Mouse (Mus musculus): Measurements from ENCODE around the gene Ror2. TPM values are rescaled to one million over a fixed set of nuclear protein-coding genes. Genes with fewer than 3 reads are reported as not detected.

The Ror2 gene
- polyA plus RNA-seq, 1 experiment from 2014 or later: 25.8 TPM

GRCm38 (mm10) chr13:53093407-53093806 lies 192.5 kb downstream of the Ror2 start:
- 76% methylated on average over 4 of the region's 4 CpGs for WGBS
- no peak overlapping the region for H3K4me3 ChIP-seq
- H3K9me3 ChIP-seq: no peaks in the 10 kb centered on the region
- DNase-seq (ENCODE audit: low spot score): no peak
- H3K36me3 ChIP-seq: no peaks in the 10 kb centered on the region
- H3K27ac ChIP-seq: no peak overlapping the region
- peaks cover 12% of the 10 kb centered on the region; the same call in 1 of the 2 replicates for H3K4me1 ChIP-seq
- H3K27me3 ChIP-seq (ENCODE audit: insufficient read depth, poor library complexity, severe bottlenecking): peaks cover 12% of the 10 kb centered on the region

- Histone ChIP-seq H3K4me1 (peaks cover 7% of the 10 kb centered on the region; the same call in 1 of the 2 replicates), H3K27ac (no peak overlapping the region), H3K9me3 (no peaks in the 10 kb centered on the region), H3K4me3 (no peak overlapping the region), H3K36me3 (no peaks in the 10 kb centered on the region), H3K27me3 (ENCODE audit: insufficient read depth, poor library complexity, severe bottlenecking) (0 out of 2 replicates have a peak, but pooled peaks cover 3% of the 10 kb centered on the region)
- DNase-seq (ENCODE audit: low spot score): no peak
- 89% methylated on average over 23 of the region's 23 CpGs for WGBS
Observed at GRCm38 (mm10) chr13:53086552-53087282, 199.2 kb downstream of the Ror2 start.

DNA sequence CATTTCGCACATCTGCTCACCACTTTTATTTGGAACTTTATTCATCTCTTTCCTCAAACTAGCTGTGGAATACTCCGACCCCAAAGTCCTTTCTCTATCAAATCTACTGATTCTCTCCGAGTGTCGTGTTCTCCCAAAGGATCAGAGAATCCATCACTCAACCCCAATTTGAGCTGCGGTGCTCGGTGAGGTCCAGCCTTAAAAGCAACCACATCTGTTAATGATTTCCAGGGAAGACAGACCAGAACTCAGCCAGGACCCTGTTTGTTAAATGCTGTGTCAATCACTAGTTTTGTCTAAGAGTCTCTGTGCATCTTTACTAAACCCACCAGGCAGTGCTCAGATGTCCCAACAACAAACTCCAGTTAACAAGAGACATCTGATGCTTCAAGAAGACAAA lies 204.1 kb downstream of the Ror2 start:
- Histone ChIP-seq H3K27ac (no peak overlapping the region), H3K36me3 (no peaks in the 10 kb centered on the region), H3K4me1 (no peaks in the 10 kb centered on the region), H3K9me3 (no peaks in the 10 kb centered on the region), H3K27me3 (ENCODE audit: insufficient read depth, poor library complexity, severe bottlenecking) (no peaks in the 10 kb centered on the region), H3K4me3 (no peak overlapping the region)
- 61% methylated on average over 6 of the region's 6 CpGs for WGBS
- DNase-seq (ENCODE audit: low spot score): no peak

DNA sequence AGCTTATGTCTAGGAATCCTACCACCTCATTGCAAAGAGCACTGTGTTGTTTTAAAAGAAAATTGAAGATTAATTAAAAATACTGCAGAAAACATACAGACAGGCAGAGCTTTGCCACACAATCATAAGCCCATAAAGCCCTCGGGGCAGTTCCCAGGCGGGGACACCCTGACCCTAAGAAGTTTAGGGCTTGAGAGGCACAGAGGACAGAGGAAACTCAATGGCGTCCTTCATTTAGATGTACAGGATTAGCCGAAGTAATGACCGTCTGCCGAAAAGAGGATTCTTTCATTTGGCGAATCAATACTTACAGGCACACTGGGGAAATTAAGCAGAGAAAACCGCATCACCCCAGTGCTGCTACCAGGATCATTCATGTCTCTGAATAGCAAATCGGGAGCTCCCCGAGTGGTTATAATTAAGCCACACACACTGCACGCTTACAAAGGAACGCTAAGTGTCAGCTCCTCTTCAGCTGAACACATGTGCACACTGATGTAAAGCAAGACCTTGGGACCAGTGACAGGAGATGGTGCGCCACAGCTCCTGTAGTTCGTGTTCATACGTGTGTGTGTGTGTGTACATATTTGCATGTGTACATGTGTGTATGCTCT lies 208.1 kb downstream of the Ror2 start:
- H3K4me3 ChIP-seq: no peak overlapping the region
- DNase-seq (ENCODE audit: low spot score): no peak
- H3K9me3 ChIP-seq: no peaks in the 10 kb centered on the region
- WGBS: 88% methylated on average over 15 of the region's 15 CpGs
- no peaks in the 10 kb centered on the region for H3K4me1 ChIP-seq
- no peaks in the 10 kb centered on the region for H3K27me3 ChIP-seq (ENCODE audit: insufficient read depth, poor library complexity, severe bottlenecking)
- H3K36me3 ChIP-seq: no peaks in the 10 kb centered on the region
- H3K27ac ChIP-seq: no peak overlapping the region

- Histone ChIP-seq H3K9me3 (no peaks in the 10 kb centered on the region), H3K4me3 (no peak overlapping the region), H3K27ac (no peak overlapping the region), H3K36me3 (no peaks in the 10 kb centered on the region), H3K4me1 (no peaks in the 10 kb centered on the region), H3K27me3 (ENCODE audit: insufficient read depth, poor library complexity, severe bottlenecking) (no peaks in the 10 kb centered on the region)
- no peak for DNase-seq (ENCODE audit: low spot score)
- 71% methylated on average over 5 of the region's 5 CpGs for WGBS
Observed at GRCm38 (mm10) chr13:53075006-53075405, 210.9 kb downstream of the Ror2 start.

DNA sequence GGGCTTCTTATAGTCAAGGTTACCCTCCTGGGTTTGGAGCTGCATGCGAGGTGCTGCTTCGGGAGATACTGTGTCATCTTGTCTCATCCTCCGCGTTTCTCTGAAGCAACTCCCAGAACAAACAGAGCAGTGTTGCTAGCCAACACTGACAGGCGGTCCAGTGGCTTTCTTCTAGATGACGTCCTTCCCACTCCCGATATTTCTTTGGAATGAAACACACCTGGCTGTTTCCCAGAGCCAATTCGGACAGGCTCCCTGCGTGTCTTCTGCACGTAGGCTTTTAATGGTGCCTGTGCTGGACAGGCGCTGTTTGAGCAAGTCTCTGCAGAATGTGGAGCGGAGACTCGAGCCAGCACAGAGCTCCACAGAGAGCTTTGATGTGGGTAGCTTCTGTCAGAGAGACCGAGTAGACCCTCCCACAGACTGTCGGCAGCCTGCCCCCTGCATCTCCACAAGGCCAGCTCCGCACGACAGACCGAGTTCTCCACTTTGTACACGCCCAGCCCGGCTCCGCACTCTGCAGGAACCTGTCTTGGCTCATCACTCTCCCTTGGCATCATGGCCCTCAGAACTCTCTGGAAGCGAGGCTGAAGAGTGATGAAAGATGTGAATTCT lies 216.7 kb downstream of the Ror2 start:
- Histone ChIP-seq H3K36me3 (no peaks in the 10 kb centered on the region), H3K4me3 (no peak overlapping the region), H3K9me3 (no peaks in the 10 kb centered on the region), H3K27me3 (ENCODE audit: insufficient read depth, poor library complexity, severe bottlenecking) (no peaks in the 10 kb centered on the region), H3K27ac (no peak overlapping the region), H3K4me1 (peaks cover 10% of the 10 kb centered on the region; the same call in 1 of the 2 replicates)
- no peak for DNase-seq (ENCODE audit: low spot score)
- WGBS: 72% methylated on average over 22 of the region's 22 CpGs

- Histone ChIP-seq H3K9me3 (no peaks in the 10 kb centered on the region), H3K4me3 (no peak overlapping the region), H3K27ac (no peak overlapping the region), H3K4me1 (peaks cover 10% of the 10 kb centered on the region; the same call in 1 of the 2 replicates), H3K36me3 (no peaks in the 10 kb centered on the region), H3K27me3 (ENCODE audit: insufficient read depth, poor library complexity, severe bottlenecking) (no peaks in the 10 kb centered on the region)
- no peak for DNase-seq (ENCODE audit: low spot score)
- WGBS: 83% methylated on average over 8 of the region's 8 CpGs
Observed at GRCm38 (mm10) chr13:53068461-53068860, 217.5 kb downstream of the Ror2 start.

DNA sequence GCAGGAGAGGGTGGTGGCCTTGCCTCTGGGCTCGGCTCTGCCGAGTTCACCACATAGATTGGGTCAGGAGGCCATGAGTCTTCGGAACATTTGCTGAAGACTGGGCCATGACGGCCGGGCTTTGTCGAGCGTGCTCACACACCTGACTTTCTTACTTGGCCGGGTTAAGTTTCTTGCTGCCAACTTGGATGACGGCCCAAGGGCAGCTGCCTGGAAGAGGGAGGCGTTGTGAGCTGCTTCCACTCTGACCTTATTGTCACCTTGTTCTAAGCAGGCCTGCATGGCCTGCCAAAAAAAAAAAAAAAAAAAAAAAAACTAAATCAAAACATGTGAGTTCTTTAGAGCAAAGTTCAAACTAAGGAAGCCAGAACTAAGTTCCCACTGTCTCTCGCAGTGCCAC lies 218.0 kb downstream of the Ror2 start:
- no peak for DNase-seq (ENCODE audit: low spot score)
- 84% methylated on average over 11 of the region's 11 CpGs for WGBS
- Histone ChIP-seq H3K4me3 (no peak overlapping the region), H3K27me3 (ENCODE audit: insufficient read depth, poor library complexity, severe bottlenecking) (no peaks in the 10 kb centered on the region), H3K36me3 (no peaks in the 10 kb centered on the region), H3K9me3 (no peaks in the 10 kb centered on the region), H3K27ac (no peak overlapping the region), H3K4me1 (peaks cover 10% of the 10 kb centered on the region; the same call in 1 of the 2 replicates)

DNA sequence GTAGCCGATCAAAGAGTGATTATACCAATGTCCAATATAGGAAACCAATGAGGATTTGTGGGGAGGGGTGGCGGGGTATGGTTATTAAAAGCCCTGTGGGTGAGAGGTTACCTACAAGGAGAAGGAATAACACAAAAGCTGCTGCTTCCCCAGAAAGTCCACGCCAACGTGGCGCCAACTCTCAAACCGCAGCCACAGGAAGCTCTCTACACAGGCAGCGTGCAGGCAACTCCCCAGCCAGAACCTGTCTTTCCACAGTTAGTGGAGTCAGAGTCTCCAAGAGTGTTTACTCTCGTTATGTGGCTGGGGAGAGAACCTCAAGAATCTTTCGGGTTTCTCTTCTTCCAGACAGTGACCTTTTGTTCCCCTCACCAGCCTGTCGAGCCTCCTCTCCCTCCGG lies 220.8 kb downstream of the Ror2 start:
- no peaks in the 10 kb centered on the region for H3K36me3 ChIP-seq
- peaks cover 10% of the 10 kb centered on the region; the same call in 1 of the 2 replicates for H3K4me1 ChIP-seq
- WGBS: 87% methylated on average over 11 of the region's 11 CpGs
- no peaks in the 10 kb centered on the region for H3K27me3 ChIP-seq (ENCODE audit: insufficient read depth, poor library complexity, severe bottlenecking)
- DNase-seq (ENCODE audit: low spot score): no peak
- no peak overlapping the region for H3K27ac ChIP-seq
- no peaks in the 10 kb centered on the region for H3K9me3 ChIP-seq
- H3K4me3 ChIP-seq: no peak overlapping the region

GRCm38 (mm10) chr13:53064681-53065080 lies 221.2 kb downstream of the Ror2 start:
- Histone ChIP-seq H3K9me3 (no peaks in the 10 kb centered on the region), H3K4me1 (peaks cover 10% of the 10 kb centered on the region; the same call in 1 of the 2 replicates), H3K36me3 (no peaks in the 10 kb centered on the region), H3K27ac (no peak overlapping the region), H3K4me3 (no peak overlapping the region), H3K27me3 (ENCODE audit: insufficient read depth, poor library complexity, severe bottlenecking) (no peaks in the 10 kb centered on the region)
- DNase-seq (ENCODE audit: low spot score): no peak
- WGBS: 86% methylated on average over 1 of the region's 1 CpGs

Other genes with a start within 250 kb of the Ror2 start
- gene Sptlc1, start 91.3 kb upstream of the Ror2 start, polyA plus RNA-seq (2016; fragmentation: Nextera tagmentation; extraction: Ambion mirVana): 20.2 and 26.3 TPM in 2 replicates
- gene Msx2, start 186.9 kb upstream of the Ror2 start, polyA plus RNA-seq (2016; fragmentation: Nextera tagmentation; extraction: Ambion mirVana): 15.3 and 27.4 TPM in 2 replicates